Mouse (Mus musculus): ENCODE measurements around the gene Frat1.

Gene Frat1

GRCm38 (mm10) chr19:41816915-41817314, 12.9 kb upstream of the Frat1 start:
- WGBS: 74% methylated on average over 5 of the region's 5 CpGs

- WGBS: 60% methylated on average over 10 of the region's 10 CpGs
These were observed 12.4 kb upstream of the Frat1 start for GRCm38 (mm10) chr19:41817325-41817724.

GRCm38 (mm10) chr19:41818749-41819148, 11.0 kb upstream of the Frat1 start:
- 63% methylated on average over 4 of the region's 4 CpGs for WGBS

- WGBS: 53% methylated on average over 5 of the region's 5 CpGs
These were observed 8.3 kb upstream of the Frat1 start for GRCm38 (mm10) chr19:41821436-41821835.

- WGBS: 88% methylated on average over 1 of the region's 1 CpGs
These were observed 7.2 kb upstream of the Frat1 start for GRCm38 (mm10) chr19:41822589-41822988.

GRCm38 (mm10) chr19:41824950-41825349, 4.8 kb upstream of the Frat1 start:
- 84% methylated on average over 5 of the region's 5 CpGs for WGBS

GRCm38 (mm10) chr19:41826529-41826928, 3.2 kb upstream of the Frat1 start:
- 94% methylated on average over 2 of the region's 3 CpGs for WGBS

GRCm38 (mm10) chr19:41828941-41829340, 829 bp upstream of the Frat1 start:
- WGBS: 70% methylated on average over 3 of the region's 3 CpGs

- WGBS: under 1% methylated on average over 104 of the region's 112 CpGs
These were observed 599 bp downstream of the Frat1 start for GRCm38 (mm10) chr19:41830106-41831031.

- WGBS: 3% methylated on average over 19 of the region's 19 CpGs
These were observed 1.4 kb downstream of the Frat1 start for GRCm38 (mm10) chr19:41831101-41831570.

GRCm38 (mm10) chr19:41831718-41832391, 2.1 kb downstream of the Frat1 start:
- 33% methylated on average over 14 of the region's 14 CpGs for WGBS

GRCm38 (mm10) chr19:41832501-41833201, 2.9 kb downstream of the Frat1 start:
- WGBS: 59% methylated on average over 13 of the region's 13 CpGs

GRCm38 (mm10) chr19:41835407-41835806, 5.6 kb downstream of the Frat1 start:
- 53% methylated on average over 6 of the region's 6 CpGs for WGBS

- WGBS: 16% methylated on average over 6 of the region's 6 CpGs
These were observed 6.0 kb downstream of the Frat1 start for GRCm38 (mm10) chr19:41835816-41836215.

GRCm38 (mm10) chr19:41836719-41837118, 6.9 kb downstream of the Frat1 start:
- WGBS: 69% methylated on average over 3 of the region's 3 CpGs

GRCm38 (mm10) chr19:41837194-41837916, 7.6 kb downstream of the Frat1 start:
- 73% methylated on average over 9 of the region's 9 CpGs for WGBS

GRCm38 (mm10) chr19:41837917-41838261, 8.1 kb downstream of the Frat1 start:
- 65% methylated on average over 4 of the region's 4 CpGs for WGBS

- WGBS: 92% methylated on average over 6 of the region's 6 CpGs
These were observed 9.0 kb downstream of the Frat1 start for GRCm38 (mm10) chr19:41838808-41839207.

GRCm38 (mm10) chr19:41839685-41840084, 9.9 kb downstream of the Frat1 start:
- 97% methylated on average over 3 of the region's 3 CpGs for WGBS

- WGBS: 86% methylated on average over 7 of the region's 7 CpGs
These were observed 11.5 kb downstream of the Frat1 start for GRCm38 (mm10) chr19:41841105-41841750.

GRCm38 (mm10) chr19:41842196-41842595, 12.4 kb downstream of the Frat1 start:
- WGBS: 65% methylated on average over 4 of the region's 4 CpGs

All from cerebral cortex, adult 2 months (tissue).